Mouse (Mus musculus): ENCODE data around the gene Tmigd1. TPM values are rescaled to one million over a fixed set of nuclear protein-coding genes. Genes with fewer than 3 reads are reported as not detected.

Tmigd1 gene
- total RNA-seq (2021) (under 1 TPM; 0.47 to 0.57 TPM), polyA plus RNA-seq (2012; rRNA removed) (0.16 and 0.20 TPM in 2 replicates)
- long read RNA-seq = 0 reads

DNA sequence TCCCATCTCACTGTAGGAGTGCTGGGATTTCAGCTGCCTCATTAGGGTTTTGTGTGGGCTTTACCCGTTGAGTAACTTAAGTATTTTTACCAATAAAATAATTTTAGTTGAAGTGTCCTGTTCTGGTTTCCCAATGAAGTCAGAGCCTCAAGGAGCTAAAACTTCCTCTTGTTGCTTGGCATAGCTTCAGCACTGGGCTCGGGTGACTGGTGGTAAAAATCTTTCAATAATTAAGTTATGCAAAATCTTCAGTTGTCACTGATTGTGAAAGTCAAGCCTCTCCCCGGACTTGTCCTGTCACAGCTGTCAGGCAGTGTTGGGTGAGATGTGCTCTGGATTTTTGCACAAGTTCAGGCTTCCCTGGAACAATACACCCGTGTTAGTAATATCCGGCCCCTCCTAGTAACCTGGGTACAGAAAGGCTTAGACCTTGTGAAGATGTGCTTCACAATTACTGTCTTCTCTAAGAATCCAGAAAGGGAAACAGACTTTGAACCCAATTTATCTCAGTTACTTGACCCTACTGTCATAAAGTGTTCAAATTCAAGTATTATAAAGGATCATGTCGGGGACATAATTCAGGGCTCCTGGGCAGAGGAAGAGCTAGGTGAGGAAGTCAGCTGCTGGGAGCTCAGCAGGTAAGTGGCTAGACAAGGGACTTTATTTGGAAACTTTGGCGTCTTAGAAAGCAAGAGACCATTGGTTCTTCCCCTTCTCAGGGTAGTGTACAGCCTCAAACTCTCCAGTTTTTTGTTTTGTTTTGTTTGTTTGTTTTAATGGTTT lies at the start of gene Tmigd1:
Gene Tmigd1 (plus strand): TSS at position 581 of the 783 bp plus-strand sequence.
- no peak for DNase-seq
- Histone ChIP-seq H3K4me3 (no peak within 1 kb of the TSS), H3K27me3 (ENCODE audit: control insufficient read depth, insufficient read depth, low read length) (no peaks in the 10 kb centered on the region), H3K36me3 (ENCODE audit: control insufficient read depth, insufficient read depth, low read length) (no peaks in the 10 kb centered on the region; the same call in 1 of the 2 replicates), H3K4me1 (ENCODE audit: control insufficient read depth, insufficient read depth, low read length) (peaks cover 5% of the 10 kb centered on the region), H3K79me2 (replicated peaks; ENCODE audit: control insufficient read depth, insufficient read depth, low read length) (no peaks in the 10 kb centered on the region), H3K9ac (ENCODE audit: low read depth, low read length) (no peak within 1 kb of the TSS), H3K27ac (no peak within 1 kb of the TSS)
- WGBS = 67% methylated on average over 7 of the region's 7 CpGs
- intact Hi-C loops (cut with DNase I) = loop anchor here (2.0 kb wide), 1 partner anchor 43 kb away; no protein-coding TSS in a partner anchor
- TF ChIP-seq EP300 (IDR thresholded peaks at IDR 0.05; ENCODE audit: insufficient read depth, low read depth, low read length) = no peak
- no peak for TF ChIP-seq POLR2A (IDR thresholded peaks at IDR 0.05; ENCODE audit: insufficient read depth, low read depth, low read length)
- no peak for TF ChIP-seq CTCF (IDR thresholded peaks at IDR 0.05)

DNA sequence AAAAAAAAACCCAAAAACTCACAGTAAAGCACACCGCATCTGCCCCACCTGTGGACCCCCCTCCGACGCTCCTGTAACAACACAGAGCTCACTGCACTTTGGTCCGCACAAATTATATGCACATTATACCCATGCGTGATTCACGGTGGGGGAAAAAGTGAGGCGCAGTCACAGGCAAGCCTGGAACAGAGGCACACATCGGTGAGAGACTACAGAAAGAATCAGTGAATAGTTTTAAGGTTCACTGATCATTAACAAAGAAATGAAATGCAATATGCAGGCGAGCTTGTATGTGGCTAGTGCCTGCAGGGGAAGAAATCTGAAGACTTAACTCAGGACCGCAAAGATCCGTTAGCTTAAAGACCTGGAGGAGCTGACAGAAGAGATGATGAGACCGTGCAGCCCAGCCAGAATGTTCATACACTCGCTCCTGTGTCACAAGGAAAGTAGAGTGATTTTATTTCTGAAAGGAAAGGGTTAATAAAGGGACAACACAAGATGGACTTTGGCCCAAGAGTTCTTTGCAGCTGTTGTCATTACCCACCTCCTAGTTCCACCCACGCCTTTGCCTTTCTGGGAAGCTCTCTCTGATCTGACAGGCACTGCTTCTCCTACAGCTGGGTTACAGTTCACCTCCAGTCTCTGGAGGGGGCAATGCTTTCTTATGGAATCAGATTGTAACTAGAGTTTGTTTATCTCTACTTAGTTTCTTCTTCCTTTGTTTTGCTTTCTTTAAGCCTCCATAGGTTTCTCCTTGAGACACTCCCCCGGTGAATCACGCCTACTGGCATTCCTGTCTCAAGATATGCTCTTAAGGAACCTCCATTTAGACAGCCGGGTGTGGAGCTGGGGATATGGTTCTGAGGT lies 47.3 kb upstream of the Tmigd1 start:
- no peaks in the 10 kb centered on the region for H3K79me2 ChIP-seq (replicated peaks; ENCODE audit: control insufficient read depth, insufficient read depth, low read length)
- TF ChIP-seq CTCF (IDR thresholded peaks at IDR 0.05) (no peak), POLR2A (IDR thresholded peaks at IDR 0.05; ENCODE audit: insufficient read depth, low read depth, low read length) (no peak), EP300 (IDR thresholded peaks at IDR 0.05; ENCODE audit: insufficient read depth, low read depth, low read length) (no peak)
- H3K9ac ChIP-seq (ENCODE audit: low read depth, low read length) = no peak overlapping the region
- H3K4me1 ChIP-seq (ENCODE audit: control insufficient read depth, insufficient read depth, low read length) = peaks cover 8% of the 10 kb centered on the region
- intact Hi-C loops (cut with DNase I) = no loop called here
- no peak overlapping the region for H3K4me3 ChIP-seq
- no peak for DNase-seq
- H3K36me3 ChIP-seq (ENCODE audit: control insufficient read depth, insufficient read depth, low read length) = no peaks in the 10 kb centered on the region
- H3K27ac ChIP-seq = no peak overlapping the region
- H3K27me3 ChIP-seq (ENCODE audit: control insufficient read depth, insufficient read depth, low read length) = no peaks in the 10 kb centered on the region
- 69% methylated on average over 17 of the region's 17 CpGs for WGBS

DNA sequence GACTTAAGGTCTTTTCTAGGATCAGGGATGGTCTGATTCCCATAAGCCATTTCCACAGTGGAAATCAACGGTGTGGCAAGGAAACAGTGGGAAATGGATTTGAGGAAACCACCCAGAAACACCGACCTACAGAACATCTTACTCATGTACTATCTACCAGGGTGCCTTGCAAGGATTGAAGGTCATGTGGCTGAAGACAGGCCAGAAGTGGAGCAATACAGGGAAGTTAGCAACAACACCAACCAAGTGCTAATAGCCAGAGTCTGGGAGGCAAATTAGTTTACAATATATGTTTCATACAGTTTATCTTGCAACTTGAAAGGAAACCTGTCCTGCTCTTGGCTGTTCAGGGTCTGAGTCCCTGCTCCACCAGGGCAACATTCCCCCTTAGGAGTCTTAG lies 45.4 kb upstream of the Tmigd1 start:
- DNase-seq = no peak
- Histone ChIP-seq H3K36me3 (ENCODE audit: control insufficient read depth, insufficient read depth, low read length) (no peaks in the 10 kb centered on the region), H3K4me3 (no peak overlapping the region), H3K79me2 (replicated peaks; ENCODE audit: control insufficient read depth, insufficient read depth, low read length) (no peaks in the 10 kb centered on the region), H3K4me1 (ENCODE audit: control insufficient read depth, insufficient read depth, low read length) (peaks cover 8% of the 10 kb centered on the region), H3K27ac (peak overlapping the region; percentile 64), H3K9ac (ENCODE audit: low read depth, low read length) (no peak overlapping the region), H3K27me3 (ENCODE audit: control insufficient read depth, insufficient read depth, low read length) (no peaks in the 10 kb centered on the region)
- TF ChIP-seq POLR2A (IDR thresholded peaks at IDR 0.05; ENCODE audit: insufficient read depth, low read depth, low read length) = no peak
- TF ChIP-seq EP300 (IDR thresholded peaks at IDR 0.05; ENCODE audit: insufficient read depth, low read depth, low read length) = no peak
- no peak for TF ChIP-seq CTCF (IDR thresholded peaks at IDR 0.05)
- intact Hi-C loops (cut with DNase I) = no loop called here
- WGBS = 68% methylated on average over 2 of the region's 2 CpGs

DNA sequence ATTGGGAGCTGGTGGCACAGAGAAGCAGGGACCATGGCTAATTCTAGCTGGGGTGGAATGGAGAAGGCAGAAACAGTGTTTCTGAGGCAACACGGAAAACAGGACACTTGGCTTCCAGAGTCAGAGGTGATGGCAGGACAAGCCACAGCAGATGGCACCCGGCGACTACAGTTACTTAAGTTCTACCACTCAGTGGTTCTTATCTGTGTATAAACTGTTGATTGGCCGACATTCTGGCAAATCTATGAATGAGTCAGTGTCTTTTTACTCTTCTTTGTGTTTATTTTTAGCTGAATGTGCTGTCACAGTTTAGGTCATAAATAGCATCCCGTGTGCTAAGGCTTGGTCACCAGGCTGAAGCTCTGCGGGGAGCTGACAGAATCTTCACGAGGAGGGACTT lies 44.8 kb upstream of the Tmigd1 start:
- H3K4me3 ChIP-seq = no peak overlapping the region
- intact Hi-C loops (cut with DNase I) = no loop called here
- peak overlapping the region; percentile 64 for H3K27ac ChIP-seq
- H3K9ac ChIP-seq (ENCODE audit: low read depth, low read length) = no peak overlapping the region
- no peaks in the 10 kb centered on the region for H3K36me3 ChIP-seq (ENCODE audit: control insufficient read depth, insufficient read depth, low read length)
- no peak for TF ChIP-seq EP300 (IDR thresholded peaks at IDR 0.05; ENCODE audit: insufficient read depth, low read depth, low read length)
- TF ChIP-seq POLR2A (IDR thresholded peaks at IDR 0.05; ENCODE audit: insufficient read depth, low read depth, low read length) = no peak
- peak; percentile 35 for TF ChIP-seq CTCF (IDR thresholded peaks at IDR 0.05)
- DNase-seq = peak in 1 of 2 experiments; percentile 41
- H3K79me2 ChIP-seq (replicated peaks; ENCODE audit: control insufficient read depth, insufficient read depth, low read length) = no peaks in the 10 kb centered on the region
- peaks cover 8% of the 10 kb centered on the region for H3K4me1 ChIP-seq (ENCODE audit: control insufficient read depth, insufficient read depth, low read length)
- 20% methylated on average over 7 of the region's 7 CpGs for WGBS
- no peaks in the 10 kb centered on the region for H3K27me3 ChIP-seq (ENCODE audit: control insufficient read depth, insufficient read depth, low read length)

DNA sequence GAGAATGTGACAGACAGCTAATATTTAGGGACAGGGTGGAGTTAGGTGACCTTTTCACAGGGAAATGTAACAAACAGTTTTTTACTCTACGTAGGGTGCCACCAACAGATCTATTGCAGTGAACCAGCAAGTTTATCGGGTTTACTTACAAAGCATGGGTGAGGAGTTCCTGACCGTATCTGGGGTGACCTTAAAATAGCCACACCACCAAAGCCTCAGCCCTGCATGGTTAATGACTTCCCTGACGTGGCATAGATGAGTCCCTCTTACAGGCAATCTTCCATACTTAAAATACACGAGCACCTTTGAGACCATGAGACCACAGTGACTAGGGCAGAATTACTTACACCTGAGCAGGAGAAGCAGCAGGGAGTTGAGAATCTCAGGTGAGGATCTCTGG lies 43.2 kb upstream of the Tmigd1 start:
- 47% methylated on average over 5 of the region's 5 CpGs for WGBS
- Histone ChIP-seq H3K36me3 (ENCODE audit: control insufficient read depth, insufficient read depth, low read length) (no peaks in the 10 kb centered on the region), H3K9ac (ENCODE audit: low read depth, low read length) (no peak overlapping the region), H3K27me3 (ENCODE audit: control insufficient read depth, insufficient read depth, low read length) (no peaks in the 10 kb centered on the region), H3K4me3 (no peak overlapping the region), H3K4me1 (ENCODE audit: control insufficient read depth, insufficient read depth, low read length) (peaks cover 8% of the 10 kb centered on the region), H3K27ac (peak overlapping the region; percentile 6; the same call in 1 of the 2 replicates), H3K79me2 (replicated peaks; ENCODE audit: control insufficient read depth, insufficient read depth, low read length) (no peaks in the 10 kb centered on the region)
- intact Hi-C loops (cut with DNase I) = no loop called here
- no peak for TF ChIP-seq EP300 (IDR thresholded peaks at IDR 0.05; ENCODE audit: insufficient read depth, low read depth, low read length)
- no peak for DNase-seq
